Mouse (Mus musculus) MEL (cell line): ENCODE data around the gene Eif4ebp2. TPM values are rescaled to one million over a fixed set of nuclear protein-coding genes. Genes with fewer than 3 reads are reported as not detected.

Experiments used
- DNase-seq: peaks from one replicate; pipeline ENCODE4 v3.0.0; 2011; ENCODE audit warnings: low read depth, low spot score
- H3K27ac ChIP-seq: 2 replicates; pipeline ENCODE4 v1.5.1; 2012; ENCODE audit warnings: low read depth, mild to moderate bottlenecking, control low read depth, low read length, moderate library complexity; ENCODE audit not compliant: control insufficient read depth
- H3K27me3 ChIP-seq, 2 experiments: fragments of 150-350 bp in 1 of 2; sonication (generic) in 1 of 2; 2 replicates each; pipeline ENCODE4 v1.6.1; 2012; ENCODE audit warnings: low read length in 2 of 2, mild to moderate bottlenecking in 2 of 2, improper control_type of control experiment in 1 of 2, moderate library complexity in 1 of 2; ENCODE audit not compliant: insufficient read depth in 2 of 2, control insufficient read depth in 1 of 2
- H3K36me3 ChIP-seq, 2 experiments: 2 replicates each; pipeline ENCODE4 v1.6.1; 2012 to 2014; ENCODE audit warnings: low read length in 2 of 2, improper control_type of control experiment in 1 of 2, inconsistent platforms in 1 of 2, mild to moderate bottlenecking in 1 of 2; ENCODE audit not compliant: insufficient read depth in 2 of 2, control insufficient read depth in 1 of 2
- H3K4me1 ChIP-seq, 2 experiments: fragments of 150-350 bp in 1 of 2; sonication (generic) in 1 of 2; 2 replicates each; pipeline ENCODE4 v1.6.1; 2012; ENCODE audit warnings: low read length in 2 of 2, improper control_type of control experiment in 1 of 2, mild to moderate bottlenecking in 1 of 2; ENCODE audit not compliant: insufficient read depth in 2 of 2, control insufficient read depth in 1 of 2
- H3K4me3 ChIP-seq, 2 experiments: fragments of 150-350 bp in 1 of 2; sonication (generic) in 1 of 2; 2 replicates each; pipeline ENCODE4 v1.5.1; 2012; ENCODE audit warnings: low read depth in 2 of 2, low read length in 2 of 2, mild to moderate bottlenecking in 2 of 2, moderate library complexity in 2 of 2, control low read depth in 1 of 2, improper control_type of control experiment in 1 of 2; ENCODE audit not compliant: control insufficient read depth in 1 of 2, insufficient read depth in 1 of 2
- H3K79me2 ChIP-seq: 2 replicates; pipeline ENCODE4 v1.6.1; 2012; ENCODE audit warnings: mild to moderate bottlenecking, low read length, moderate library complexity; ENCODE audit not compliant: control insufficient read depth, poor library complexity, insufficient read depth
- H3K9ac ChIP-seq: 2 replicates; pipeline ENCODE4 v1.6.1; 2012; ENCODE audit warnings: low read depth, mild to moderate bottlenecking, control low read depth, low read length, moderate library complexity; ENCODE audit not compliant: control insufficient read depth, poor library complexity, severe bottlenecking
- H3K9me3 ChIP-seq: fragments of 150-350 bp; sonication (generic); replicated peaks from 2 replicates; pipeline ENCODE4 v1.6.1; 2012; ENCODE audit warnings: mild to moderate bottlenecking, low read length, improper control_type of control experiment, moderate library complexity; ENCODE audit not compliant: insufficient read depth
- CHD2 ChIP-seq: IDR thresholded peaks from 2 replicates; pipeline ENCODE4 v1.6.1; 2011; ENCODE audit warnings: low read length, improper control_type of control experiment
- CTCF ChIP-seq, 3 experiments: IDR thresholded peaks in 2 of 3; conservative IDR thresholded peaks in 1 of 3; 2 replicates each; pipeline ENCODE4 v1.5.1; 2011 to 2012; ENCODE audit warnings: low read length in 3 of 3, low read depth in 2 of 3, mild to moderate bottlenecking in 2 of 3, improper control_type of control experiment in 1 of 3, inconsistent platforms in 1 of 3, mixed read lengths in 1 of 3, moderate library complexity in 1 of 3; ENCODE audit not compliant: control insufficient read depth in 1 of 3, insufficient read depth in 1 of 3, poor library complexity in 1 of 3, severe bottlenecking in 1 of 3
- E2F4 ChIP-seq: IDR thresholded peaks from 2 replicates; pipeline ENCODE4 v1.6.1; 2011; ENCODE audit warnings: low read depth, low read length, improper control_type of control experiment, borderline replicate concordance
- GABPA ChIP-seq: IDR thresholded peaks from 2 replicates; pipeline ENCODE4 v1.6.1; 2012; ENCODE audit warnings: low read depth, mild to moderate bottlenecking, inconsistent platforms, low read length, improper control_type of control experiment, moderate library complexity
- GATA1 ChIP-seq: IDR thresholded peaks from 2 replicates; pipeline ENCODE4 v1.6.1; 2011; ENCODE audit warnings: low read depth, low read length, improper control_type of control experiment
- HCFC1 ChIP-seq: IDR thresholded peaks from 2 replicates; pipeline ENCODE4 v1.6.1; 2012; ENCODE audit warnings: low read depth, mild to moderate bottlenecking, inconsistent platforms, low read length, improper control_type of control experiment, moderate library complexity
- JUND ChIP-seq: IDR thresholded peaks from 2 replicates; pipeline ENCODE4 v1.6.1; 2011; ENCODE audit warnings: low read depth, mild to moderate bottlenecking, improper control_type of control experiment, low read length
- KAT2A ChIP-seq: conservative IDR thresholded peaks from 2 replicates; pipeline ENCODE4 v1.6.1; 2012; ENCODE audit warnings: low read depth, low read length, improper control_type of control experiment, inconsistent platforms
- MAX ChIP-seq: IDR thresholded peaks from 2 replicates; pipeline ENCODE4 v1.6.1; 2011; ENCODE audit warnings: low read length, improper control_type of control experiment
- MAZ ChIP-seq: IDR thresholded peaks from 2 replicates; pipeline ENCODE4 v1.6.1; 2012; ENCODE audit warnings: low read depth, mild to moderate bottlenecking, inconsistent platforms, low read length, improper control_type of control experiment
- MEF2A ChIP-seq: IDR thresholded peaks from 2 replicates; pipeline ENCODE4 v1.6.1; 2014; ENCODE audit warnings: low read depth, mild to moderate bottlenecking, inconsistent platforms, low read length, improper control_type of control experiment; ENCODE audit not compliant: poor library complexity, insufficient replicate concordance, severe bottlenecking; ENCODE audit errors: extremely low read depth
- MYC ChIP-seq: IDR thresholded peaks from 2 replicates; pipeline ENCODE4 v1.6.1; 2011; ENCODE audit warnings: low read depth, mild to moderate bottlenecking, low read length, improper control_type of control experiment, moderate library complexity
- NELFE ChIP-seq: IDR thresholded peaks from 2 replicates; pipeline ENCODE4 v1.6.1; 2011; ENCODE audit warnings: low read depth, low read length, improper control_type of control experiment
- NRF1 ChIP-seq: IDR thresholded peaks from 2 replicates; pipeline ENCODE4 v1.6.1; 2014; ENCODE audit warnings: low read depth, mild to moderate bottlenecking, inconsistent platforms, low read length, improper control_type of control experiment, moderate library complexity; ENCODE audit not compliant: poor library complexity, insufficient read depth, severe bottlenecking
- POLR2A ChIP-seq, 2 experiments: IDR thresholded peaks; 2 replicates each; pipeline ENCODE4 v1.6.1; 2011 to 2012; ENCODE audit warnings: low read length in 2 of 2, mild to moderate bottlenecking in 2 of 2, control low read depth in 1 of 2, improper control_type of control experiment in 1 of 2, low read depth in 1 of 2, moderate library complexity in 1 of 2; ENCODE audit not compliant: control insufficient read depth in 1 of 2, insufficient read depth in 1 of 2, poor library complexity in 1 of 2
- RAD21 ChIP-seq: IDR thresholded peaks from 2 replicates; pipeline ENCODE4 v1.6.1; 2011; ENCODE audit warnings: mild to moderate bottlenecking, low read depth, low read length, improper control_type of control experiment
- RCOR1 ChIP-seq: IDR thresholded peaks from 2 replicates; pipeline ENCODE4 v1.6.1; 2012; ENCODE audit warnings: low read depth, mild to moderate bottlenecking, inconsistent platforms, low read length, improper control_type of control experiment
- SIN3A ChIP-seq: IDR thresholded peaks from 2 replicates; pipeline ENCODE4 v1.6.1; 2012; ENCODE audit warnings: low read length, improper control_type of control experiment, inconsistent platforms
- SMC3 ChIP-seq: IDR thresholded peaks from 2 replicates; pipeline ENCODE4 v1.6.1; 2011; ENCODE audit warnings: low read depth, low read length, improper control_type of control experiment
- TAL1 ChIP-seq: IDR thresholded peaks from 2 replicates; pipeline ENCODE4 v1.6.1; 2012; ENCODE audit warnings: mild to moderate bottlenecking, inconsistent platforms, low read length, moderate library complexity, mixed read lengths
- USF1 ChIP-seq: IDR thresholded peaks from 2 replicates; pipeline ENCODE4 v1.6.1; 2014; ENCODE audit warnings: low read depth, mild to moderate bottlenecking, inconsistent platforms, low read length, improper control_type of control experiment, moderate library complexity
- USF2 ChIP-seq, 2 experiments: IDR thresholded peaks; 2 replicates each; pipeline ENCODE4 v1.6.1; 2011 to 2012; ENCODE audit warnings: improper control_type of control experiment in 2 of 2, low read length in 2 of 2, borderline replicate concordance in 1 of 2, inconsistent platforms in 1 of 2, low read depth in 1 of 2, mild to moderate bottlenecking in 1 of 2; ENCODE audit not compliant: insufficient read depth in 1 of 2
- ZKSCAN1 ChIP-seq: IDR thresholded peaks from 2 replicates; pipeline ENCODE4 v1.6.1; 2012; ENCODE audit warnings: low read depth, mild to moderate bottlenecking, inconsistent platforms, low read length, improper control_type of control experiment, moderate library complexity
- ZMIZ1 ChIP-seq: IDR thresholded peaks from 2 replicates; pipeline ENCODE4 v1.6.1; 2012; ENCODE audit warnings: low read depth, mild to moderate bottlenecking, inconsistent platforms, low read length, improper control_type of control experiment, moderate library complexity
- ZNF384 ChIP-seq: IDR thresholded peaks from 2 replicates; pipeline ENCODE4 v1.6.1; 2012; ENCODE audit warnings: low read depth, mild to moderate bottlenecking, inconsistent platforms, low read length, improper control_type of control experiment
- polyA plus RNA-seq, 2 experiments: library from polyadenylated mRNA; stranded (reverse) in 1 of 2; unstranded in 1 of 2; fragments of >175 nt in 1 of 2; fragments of >200 nt in 1 of 2; gene quantifications; 2 replicates each; pipeline versions ENCODE4 v1.2.1 to v1.2.4; 2012; ENCODE audit warnings: low replicate concordance in 2 of 2, low read depth in 1 of 2; ENCODE audit not compliant: insufficient read length in 2 of 2, insufficient read depth in 1 of 2, missing spikeins in 1 of 2
- total RNA-seq: library from RNA; depleted of rRNA; stranded (reverse); fragments of 300-350 nt; gene quantifications from 2 replicates; pipeline ENCODE4 v1.2.3, GENCODE M21; 2012

Eif4ebp2 gene
- total and polyA plus RNA-seq, 3 experiments = 17.1 to 186 (median 52.9) TPM

- Histone ChIP-seq H3K79me2 (peaks cover 7% of the 10 kb centered on the region), H3K4me1 (peaks cover 0 to 6% of the 10 kb centered on the region in 2 experiments; a peak in 2 of 4 replicates), H3K9ac (no peak overlapping the region), H3K27me3 (no peaks in the 10 kb centered on the region), H3K9me3 (no peaks in the 10 kb centered on the region), H3K36me3 (peaks cover 0 to 6% of the 10 kb centered on the region in 2 experiments; a peak in 2 of 4 replicates), H3K4me3 (no peak overlapping the region), H3K27ac (no peak overlapping the region)
- no peak for DNase-seq
- TF ChIP-seq ZKSCAN1 (no peak), USF1 (no peak), POLR2A (IDR thresholded peaks at IDR 0.05; ENCODE audit: control insufficient read depth in 1 of 2, insufficient read depth in 1 of 2, low read depth in 1 of 2, low read length in 2 of 2, poor library complexity in 1 of 2) (no peak), CHD2 (no peak), MAX (no peak), USF2 (IDR thresholded peaks at IDR 0.05; ENCODE audit: borderline replicate concordance in 1 of 2, insufficient read depth in 1 of 2, low read depth in 1 of 2, low read length in 2 of 2) (no peak), GABPA (no peak), RCOR1 (no peak), ZNF384 (no peak), MYC (no peak)
Observed at GRCm38 (mm10) chr10:61479927-61480326, 27.5 kb upstream of the Eif4ebp2 start.

- no peak overlapping the region for H3K27ac ChIP-seq
- peaks cover 7% of the 10 kb centered on the region for H3K79me2 ChIP-seq
- peaks cover 0 to 8% of the 10 kb centered on the region in 2 experiments; a peak in 2 of 4 replicates for H3K4me1 ChIP-seq
- no peak overlapping the region for H3K4me3 ChIP-seq
- TF ChIP-seq KAT2A = no peak
- TF ChIP-seq CTCF (IDR thresholded peaks at IDR 0.05 in 2 of 3, conservative IDR thresholded peaks at IDR 0.05 in 1 of 3; ENCODE audit: control insufficient read depth in 1 of 3, insufficient read depth in 1 of 3, low read depth in 2 of 3, low read length in 3 of 3, poor library complexity in 1 of 3, severe bottlenecking in 1 of 3) = no peak
- no peak for TF ChIP-seq NELFE
- TF ChIP-seq SMC3 = no peak
- no peak for TF ChIP-seq MAX
- TF ChIP-seq NRF1 = no peak
- TF ChIP-seq POLR2A (IDR thresholded peaks at IDR 0.05; ENCODE audit: control insufficient read depth in 1 of 2, insufficient read depth in 1 of 2, low read depth in 1 of 2, low read length in 2 of 2, poor library complexity in 1 of 2) = no peak
- TF ChIP-seq E2F4 = no peak
- no peak for TF ChIP-seq TAL1
- no peak for TF ChIP-seq MEF2A
- TF ChIP-seq MAZ = no peak
- TF ChIP-seq HCFC1 = no peak
- TF ChIP-seq GATA1 = no peak
- TF ChIP-seq ZMIZ1 = no peak
- TF ChIP-seq SIN3A = no peak
- TF ChIP-seq JUND = no peak
- no peak for TF ChIP-seq RAD21
- TF ChIP-seq, all 39 proteins: peak for 0
- Histone ChIP-seq H3K9ac (no peak overlapping the region), H3K27me3 (no peaks in the 10 kb centered on the region), H3K9me3 (no peaks in the 10 kb centered on the region), H3K36me3 (peaks cover 0 to 7% of the 10 kb centered on the region in 2 experiments; a peak in 2 of 4 replicates)
- no peak for DNase-seq
Observed at GRCm38 (mm10) chr10:61479461-61479860, 27.0 kb upstream of the Eif4ebp2 start.
